Mouse (Mus musculus): ENCODE results near the gene Ltb. TPM values are rescaled to one million over a fixed set of nuclear protein-coding genes. Genes with fewer than 3 reads are reported as not detected.

Ltb gene
- polyA plus RNA-seq, 1 experiment from 2014 or later: 1.2 TPM

- Histone ChIP-seq H3K4me3 (replicated peaks) (peak overlapping the region; percentile 54), H3K36me3 (replicated peaks) (no peaks in the 10 kb centered on the region), H3K9ac (no peak overlapping the region), H3K9me3 (replicated peaks) (no peaks in the 10 kb centered on the region), H3K27me3 (no peaks in the 10 kb centered on the region), H3K4me2 (peak overlapping the region; percentile 72), H3K27ac (replicated peaks) (peak overlapping the region; percentile 53), H3K4me1 (replicated peaks) (peaks cover 29% of the 10 kb centered on the region)
- WGBS (ENCODE audit: insufficient replicate concordance): under 1% methylated on average over 18 of the region's 18 CpGs
- ATAC-seq (ENCODE audit: insufficient read depth): 0 out of 2 replicates have a peak, but pooled peaks have one; percentile 11
Measured at GRCm38 (mm10) chr17:35185639-35186611, 8.3 kb upstream of the Ltb start.

GRCm38 (mm10) chr17:35186681-35187080 lies 7.6 kb upstream of the Ltb start:
- Histone ChIP-seq H3K9ac (no peak overlapping the region), H3K4me1 (replicated peaks) (peaks cover 29% of the 10 kb centered on the region), H3K27ac (replicated peaks) (peak overlapping the region; percentile 53), H3K27me3 (no peaks in the 10 kb centered on the region), H3K4me3 (replicated peaks) (peak overlapping the region; percentile 54), H3K9me3 (replicated peaks) (no peaks in the 10 kb centered on the region), H3K36me3 (replicated peaks) (no peaks in the 10 kb centered on the region), H3K4me2 (peak overlapping the region; percentile 72)
- under 1% methylated on average over 4 of the region's 4 CpGs for WGBS (ENCODE audit: insufficient replicate concordance)
- no peak for ATAC-seq (ENCODE audit: insufficient read depth)

- H3K4me1 ChIP-seq (replicated peaks): peaks cover 29% of the 10 kb centered on the region
- H3K4me2 ChIP-seq: peak overlapping the region; percentile 21
- H3K4me3 ChIP-seq (replicated peaks): peak overlapping the region; percentile 54
- peak overlapping the region; percentile 74 for H3K27ac ChIP-seq (replicated peaks)
- no peak overlapping the region for H3K9ac ChIP-seq
- ATAC-seq (ENCODE audit: insufficient read depth): no peak
- H3K36me3 ChIP-seq (replicated peaks): no peaks in the 10 kb centered on the region
- 52% methylated on average over 4 of the region's 4 CpGs for WGBS (ENCODE audit: insufficient replicate concordance)
- no peaks in the 10 kb centered on the region for H3K9me3 ChIP-seq (replicated peaks)
- no peaks in the 10 kb centered on the region for H3K27me3 ChIP-seq
Measured at GRCm38 (mm10) chr17:35187345-35187744, 6.9 kb upstream of the Ltb start.

GRCm38 (mm10) chr17:35187959-35188610 lies 6.2 kb upstream of the Ltb start, which contains the start of gene Lst1:
Lst1 (minus strand) TSS chr17:35188439.
- peak within 1 kb of the TSS; percentile 74 for H3K27ac ChIP-seq (replicated peaks)
- H3K9me3 ChIP-seq (replicated peaks): no peaks in the 10 kb centered on the region
- WGBS (ENCODE audit: insufficient replicate concordance): 31% methylated on average over 7 of the region's 7 CpGs
- peak within 1 kb of the TSS; percentile 21 for H3K4me2 ChIP-seq
- peak within 1 kb of the TSS; percentile 54 for H3K4me3 ChIP-seq (replicated peaks)
- H3K36me3 ChIP-seq (replicated peaks): no peaks in the 10 kb centered on the region
- peaks cover 29% of the 10 kb centered on the region for H3K4me1 ChIP-seq (replicated peaks)
- H3K9ac ChIP-seq: no peak within 1 kb of the TSS
- no peaks in the 10 kb centered on the region for H3K27me3 ChIP-seq
- ATAC-seq (ENCODE audit: insufficient read depth): no peak

GRCm38 (mm10) chr17:35189186-35189585 lies 5.1 kb upstream of the Ltb start:
- H3K4me2 ChIP-seq: 0 out of 2 replicates have a peak overlapping the region, but pooled peaks have one; percentile 27
- 17% methylated on average over 1 of the region's 1 CpGs for WGBS (ENCODE audit: insufficient replicate concordance)
- no peaks in the 10 kb centered on the region for H3K9me3 ChIP-seq (replicated peaks)
- H3K27me3 ChIP-seq: peaks cover 6% of the 10 kb centered on the region
- no peak overlapping the region for H3K4me3 ChIP-seq (replicated peaks)
- ATAC-seq (ENCODE audit: insufficient read depth): no peak; the same call in 1 of the 2 replicates
- no peak overlapping the region for H3K9ac ChIP-seq
- peaks cover 33% of the 10 kb centered on the region for H3K4me1 ChIP-seq (replicated peaks)
- no peaks in the 10 kb centered on the region for H3K36me3 ChIP-seq (replicated peaks)
- H3K27ac ChIP-seq (replicated peaks): peak overlapping the region; percentile 74

- H3K9ac ChIP-seq: no peak overlapping the region
- H3K4me3 ChIP-seq (replicated peaks): no peak overlapping the region
- peak overlapping the region; percentile 27 for H3K4me2 ChIP-seq
- 17% methylated on average over 4 of the region's 4 CpGs for WGBS (ENCODE audit: insufficient replicate concordance)
- peaks cover 42% of the 10 kb centered on the region for H3K4me1 ChIP-seq (replicated peaks)
- H3K27me3 ChIP-seq: peaks cover 15% of the 10 kb centered on the region
- no peaks in the 10 kb centered on the region for H3K36me3 ChIP-seq (replicated peaks)
- ATAC-seq (ENCODE audit: insufficient read depth): no peak
- no peaks in the 10 kb centered on the region for H3K9me3 ChIP-seq (replicated peaks)
- peak overlapping the region; percentile 74 for H3K27ac ChIP-seq (replicated peaks)
Measured at GRCm38 (mm10) chr17:35190096-35190495, 4.1 kb upstream of the Ltb start.

GRCm38 (mm10) chr17:35191723-35192122 lies 2.5 kb upstream of the Ltb start:
- peaks cover 31% of the 10 kb centered on the region for H3K27me3 ChIP-seq
- no peak overlapping the region for H3K4me2 ChIP-seq
- H3K9ac ChIP-seq: no peak overlapping the region
- H3K4me3 ChIP-seq (replicated peaks): no peak overlapping the region
- ATAC-seq (ENCODE audit: insufficient read depth): no peak
- H3K36me3 ChIP-seq (replicated peaks): no peaks in the 10 kb centered on the region
- WGBS (ENCODE audit: insufficient replicate concordance): 42% methylated on average over 2 of the region's 2 CpGs
- H3K9me3 ChIP-seq (replicated peaks): no peaks in the 10 kb centered on the region
- H3K4me1 ChIP-seq (replicated peaks): peaks cover 44% of the 10 kb centered on the region
- H3K27ac ChIP-seq (replicated peaks): no peak overlapping the region

- ATAC-seq (ENCODE audit: insufficient read depth): no peak
- H3K4me3 ChIP-seq (replicated peaks): no peak overlapping the region
- H3K4me2 ChIP-seq: no peak overlapping the region
- H3K27me3 ChIP-seq: peaks cover 37% of the 10 kb centered on the region
- no peak overlapping the region for H3K9ac ChIP-seq
- peaks cover 42% of the 10 kb centered on the region for H3K4me1 ChIP-seq (replicated peaks)
- WGBS (ENCODE audit: insufficient replicate concordance): 45% methylated on average over 5 of the region's 5 CpGs
- no peaks in the 10 kb centered on the region for H3K9me3 ChIP-seq (replicated peaks)
- peak overlapping the region; percentile 64; the same call in 1 of the 2 replicates for H3K27ac ChIP-seq (replicated peaks)
- H3K36me3 ChIP-seq (replicated peaks): no peaks in the 10 kb centered on the region
Measured at GRCm38 (mm10) chr17:35192924-35193323, 1.3 kb upstream of the Ltb start.

GRCm38 (mm10) chr17:35194844-35195630 lies 798 bp downstream of the Ltb start:
- H3K4me3 ChIP-seq (replicated peaks): peak overlapping the region; percentile 49
- no peak for ATAC-seq (ENCODE audit: insufficient read depth)
- H3K27me3 ChIP-seq: peaks cover 52% of the 10 kb centered on the region
- H3K9ac ChIP-seq: peak overlapping the region; percentile 40; the same call in 1 of the 2 replicates
- H3K4me1 ChIP-seq (replicated peaks): peaks cover 32% of the 10 kb centered on the region
- no peaks in the 10 kb centered on the region for H3K36me3 ChIP-seq (replicated peaks)
- 35% methylated on average over 19 of the region's 19 CpGs for WGBS (ENCODE audit: insufficient replicate concordance)
- H3K27ac ChIP-seq (replicated peaks): 0 out of 2 replicates have a peak overlapping the region, but pooled peaks have one; percentile 38
- peak overlapping the region; percentile 74 for H3K4me2 ChIP-seq
- H3K9me3 ChIP-seq (replicated peaks): no peaks in the 10 kb centered on the region

GRCm38 (mm10) chr17:35195631-35196320 lies 1.5 kb downstream of the Ltb start:
- peaks cover 35% of the 10 kb centered on the region for H3K4me1 ChIP-seq (replicated peaks)
- peak overlapping the region; percentile 49 for H3K4me3 ChIP-seq (replicated peaks)
- peaks cover 59% of the 10 kb centered on the region for H3K27me3 ChIP-seq
- peak overlapping the region; percentile 40; the same call in 1 of the 2 replicates for H3K9ac ChIP-seq
- peak; percentile 67 for ATAC-seq (ENCODE audit: insufficient read depth)
- no peaks in the 10 kb centered on the region for H3K9me3 ChIP-seq (replicated peaks)
- no peaks in the 10 kb centered on the region for H3K36me3 ChIP-seq (replicated peaks)
- H3K27ac ChIP-seq (replicated peaks): 0 out of 2 replicates have a peak overlapping the region, but pooled peaks have one; percentile 38
- 1% methylated on average over 66 of the region's 66 CpGs for WGBS (ENCODE audit: insufficient replicate concordance)
- peak overlapping the region; percentile 74 for H3K4me2 ChIP-seq

Data from liver, embryonic 15.5 days (tissue).